ENCODE assay signal across 12 mouse cellular contexts in genomic region chr7:73424243-73424642, GRCm38 (mm10). TPM values are rescaled to one million over a fixed set of nuclear protein-coding genes. Genes with fewer than 3 reads are reported as not detected.
A peak's percentile ranks its signal among the peaks of the same experiment; 100 is the strongest.
DNase-seq lines count a peak whose midpoint lies in the region; ATAC-seq and TF ChIP-seq lines count a peak whose summit lies in the region.
"Had no signal": no experiment of that assay in that cellular context is flagged by ENCODE, and none has a peak within 500 bp of the region (broad histone marks: within the 10 kb centered on the region; RNA-seq: fewer than 3 reads in every experiment).

No protein-coding gene starts in this region.

- no peak for DNase-seq in forebrain, embryonic 11.5 days (ENCODE audit: low spot score)
- no peak for DNase-seq in forebrain, embryonic 14.5 days (ENCODE audit: low spot score)
- no peak for DNase-seq in left cerebral cortex, adult 2 months (ENCODE audit: extremely low spot score in 1 of 2, low spot score in 2 of 2)
- DNase-seq in left cerebral cortex, postnatal 36 days (ENCODE audit: low spot score in 2 of 2): no peak
- DNase-seq in hindbrain, embryonic 14.5 days (ENCODE audit: low spot score): no peak
- no peak for DNase-seq in adipocyte (ENCODE audit: low spot score)
- no peak for DNase-seq in adrenal gland, adult 18-20 months (ENCODE audit: low spot score in 2 of 2)
- DNase-seq: kidney, postnatal 10 days; liver; right cerebral cortex, adult 18-20 months had no signal

- WGBS in forebrain, embryonic 11.5 days: 23% methylated on average over 3 of the region's 3 CpGs
- 40% methylated on average over 3 of the region's 3 CpGs for WGBS in forebrain, embryonic 14.5 days
- 8% methylated on average over 3 of the region's 3 CpGs for WGBS in hindbrain, embryonic 14.5 days
- WGBS in neural tube, embryonic 15.5 days: 28% methylated on average over 3 of the region's 3 CpGs

- peak overlapping the region; percentile 41; the same call in 1 of the 2 replicates for H3K27ac ChIP-seq in forebrain, embryonic 11.5 days (ENCODE audit: low read depth, low read length)
- no peak overlapping the region; the same call in 1 of the 2 replicates for H3K27ac ChIP-seq in forebrain, embryonic 14.5 days (ENCODE audit: low read depth, low read length)
- peak overlapping the region; percentile 64 for H3K27ac ChIP-seq in left cerebral cortex, adult 2 months
- H3K27ac ChIP-seq in hindbrain, embryonic 14.5 days: peak overlapping the region; percentile 33
- H3K27ac ChIP-seq in neural tube, embryonic 15.5 days (replicated peaks): peak overlapping the region; percentile 62

- H3K27me3 ChIP-seq in forebrain, embryonic 11.5 days (ENCODE audit: control insufficient read depth, insufficient read depth, low read length): no peaks in the 10 kb centered on the region
- no peaks in the 10 kb centered on the region for H3K27me3 ChIP-seq in forebrain, embryonic 14.5 days (replicated peaks; ENCODE audit: control insufficient read depth, insufficient read depth, low read length)
- no peaks in the 10 kb centered on the region for H3K27me3 ChIP-seq in hindbrain, embryonic 14.5 days (ENCODE audit: control insufficient read depth, insufficient read depth, low read length)
- H3K27me3 ChIP-seq in neural tube, embryonic 15.5 days (replicated peaks): no peaks in the 10 kb centered on the region

- intact Hi-C loops in left cerebral cortex, adult 2 months (cut with DNase I): loop anchor here (5.0 kb wide), 1 partner anchor 397 kb away; no protein-coding TSS in a partner anchor
- intact Hi-C loops in left cerebral cortex, postnatal 36 days (cut with DNase I): loop anchor here (5.0 kb wide), 1 partner anchor 47 kb away; the partner anchor contains the start of gene Rgma

- no peak overlapping the region for H3K9ac ChIP-seq in forebrain, embryonic 11.5 days (ENCODE audit: low read length)
- no peak overlapping the region for H3K9ac ChIP-seq in forebrain, embryonic 14.5 days (ENCODE audit: low read length)
- H3K9ac ChIP-seq in hindbrain, embryonic 14.5 days: no peak overlapping the region
- H3K9ac ChIP-seq in neural tube, embryonic 15.5 days (replicated peaks): no peak overlapping the region

- no peak overlapping the region for H3K4me2 ChIP-seq in forebrain, embryonic 11.5 days (ENCODE audit: low read depth, low read length, severe bottlenecking)
- no peak overlapping the region for H3K4me2 ChIP-seq in forebrain, embryonic 14.5 days (ENCODE audit: low read length)
- H3K4me2 ChIP-seq in hindbrain, embryonic 14.5 days (replicated peaks): no peak overlapping the region
- H3K4me2 ChIP-seq in neural tube, embryonic 15.5 days: no peak overlapping the region

- peaks cover 12% of the 10 kb centered on the region; the same call in 1 of the 2 replicates for H3K36me3 ChIP-seq in forebrain, embryonic 11.5 days (ENCODE audit: control insufficient read depth, insufficient read depth, low read length)
- H3K36me3 ChIP-seq in forebrain, embryonic 14.5 days (ENCODE audit: control insufficient read depth, insufficient read depth, low read length): peaks cover 41% of the 10 kb centered on the region
- H3K36me3 ChIP-seq in hindbrain, embryonic 14.5 days (replicated peaks; ENCODE audit: control insufficient read depth, insufficient read depth): peaks cover 27% of the 10 kb centered on the region
- H3K36me3 ChIP-seq in neural tube, embryonic 15.5 days: peaks cover 26% of the 10 kb centered on the region

- ATAC-seq in forebrain, embryonic 11.5 days (replicated peaks; ENCODE audit: low FRiP score): no peak
- no peak for ATAC-seq in forebrain, embryonic 14.5 days
- ATAC-seq in hindbrain, embryonic 14.5 days (ENCODE audit: low FRiP score): no peak
- ATAC-seq in neural tube, embryonic 15.5 days (ENCODE audit: low FRiP score): no peak

- no peaks in the 10 kb centered on the region for H3K9me3 ChIP-seq in forebrain, embryonic 11.5 days (ENCODE audit: control insufficient read depth, low read length)
- H3K9me3 ChIP-seq in forebrain, embryonic 14.5 days (replicated peaks; ENCODE audit: control insufficient read depth, low read length): no peaks in the 10 kb centered on the region
- no peaks in the 10 kb centered on the region for H3K9me3 ChIP-seq in hindbrain, embryonic 14.5 days (ENCODE audit: control insufficient read depth, low read length)
- no peaks in the 10 kb centered on the region for H3K9me3 ChIP-seq in neural tube, embryonic 15.5 days (replicated peaks)
- H3K9me3 ChIP-seq: megakaryocyte, embryonic 14.5 days had no signal

- no peak for TF ChIP-seq CTCF in left cerebral cortex, adult 2 months (IDR thresholded peaks at IDR 0.05)

- no peak overlapping the region for H3K4me3 ChIP-seq in forebrain, embryonic 11.5 days (ENCODE audit: low read depth, low read length)
- no peak overlapping the region for H3K4me3 ChIP-seq in forebrain, embryonic 14.5 days (ENCODE audit: low read depth, low read length)
- no peak overlapping the region for H3K4me3 ChIP-seq in left cerebral cortex, adult 2 months
- no peak overlapping the region for H3K4me3 ChIP-seq in hindbrain, embryonic 14.5 days (replicated peaks; ENCODE audit: low read length)
- H3K4me3 ChIP-seq in neural tube, embryonic 15.5 days (replicated peaks): no peak overlapping the region
- H3K4me3 ChIP-seq: megakaryocyte, embryonic 14.5 days had no signal

- H3K4me1 ChIP-seq in forebrain, embryonic 11.5 days (replicated peaks; ENCODE audit: control insufficient read depth, insufficient read depth, low read length): peaks cover 2% of the 10 kb centered on the region; the same call in 1 of the 2 replicates
- peaks cover 11% of the 10 kb centered on the region for H3K4me1 ChIP-seq in forebrain, embryonic 14.5 days (ENCODE audit: control insufficient read depth, insufficient read depth, low read length)
- peaks cover 4% of the 10 kb centered on the region; the same call in 1 of the 2 replicates for H3K4me1 ChIP-seq in hindbrain, embryonic 14.5 days (replicated peaks; ENCODE audit: control insufficient read depth, insufficient read depth, low read length)
- H3K4me1 ChIP-seq in neural tube, embryonic 15.5 days: peaks cover 50% of the 10 kb centered on the region

RNA-seq across cellular contexts. Expression of gene Rgma, which starts 48.9 kb away (rescaled TPM):
- polyA plus RNA-seq in forebrain, embryonic 11.5 days (2014; fragmentation: Nextera tagmentation; extraction: Ambion mirVana): 37.0 and 40.5 TPM in 2 replicates
- 20.6 and 23.6 TPM in 2 replicates for polyA plus RNA-seq in forebrain, embryonic 14.5 days (2014; fragmentation: Nextera tagmentation; extraction: Ambion mirVana)
- total RNA-seq in left cerebral cortex, adult 2 months (2021): 10 to 100 TPM; 52.3 to 54.6 TPM
- total RNA-seq in left cerebral cortex, postnatal 36 days (2021): 10 to 100 TPM; 59.0 to 64.1 TPM
- polyA plus RNA-seq in hindbrain, embryonic 14.5 days (2014; fragmentation: Nextera tagmentation; extraction: Ambion mirVana): 46.3 and 46.7 TPM in 2 replicates
- polyA plus RNA-seq in neural tube, embryonic 15.5 days (2015; fragmentation: Nextera tagmentation; extraction: Ambion mirVana): 32.3 and 32.7 TPM in 2 replicates
- total RNA-seq in adrenal gland, adult 18-20 months (2021): 10 to 100 TPM in 1 of 2 experiments, 1 to 10 TPM in 1; 8.1 to 12.1 TPM
